Mouse (Mus musculus) kidney, postnatal 0 days (tissue): ENCODE results near the gene Pcp2. TPM values are rescaled to one million over a fixed set of nuclear protein-coding genes. Genes with fewer than 3 reads are reported as not detected.

ENCODE experiments used
- ATAC-seq: fragments of 200-750 bp; cut with Nextera tagmentation; replicated peaks from 2 replicates; pipeline ENCODE4 v1.8.0; 2017; ENCODE audit warnings: low read depth, moderate number of reproducible peaks, moderate TSS enrichment, moderate library complexity; ENCODE audit not compliant: low FRiP score
- DNase-seq: peaks from one replicate; pipeline ENCODE4 v3.0.0-alpha.2; 2016; ENCODE audit warnings: low spot score
- H3K27ac ChIP-seq: fragments of 300-500 bp; sonication (generic); 2 replicates; pipeline ENCODE4 v1.5.1; 2014; ENCODE audit warnings: mild to moderate bottlenecking
- H3K27me3 ChIP-seq: fragments of 300-500 bp; sonication (generic); 2 replicates; pipeline ENCODE4 v1.6.1; 2014; ENCODE audit warnings: low read length, mixed read lengths; ENCODE audit not compliant: insufficient read depth
- H3K36me3 ChIP-seq: fragments of 300-500 bp; sonication (generic); 2 replicates; pipeline ENCODE4 v1.6.1; 2014; ENCODE audit warnings: low read length, mixed read lengths; ENCODE audit not compliant: insufficient read depth
- H3K4me1 ChIP-seq: fragments of 300-500 bp; sonication (generic); replicated peaks from 2 replicates; pipeline ENCODE4 v1.6.1; 2014; ENCODE audit warnings: antibody characterized with exemption, low read length, mixed read lengths; ENCODE audit not compliant: insufficient read depth
- H3K4me2 ChIP-seq: fragments of 300-500 bp; sonication (generic); 2 replicates; pipeline ENCODE4 v1.6.1; 2014; ENCODE audit warnings: mild to moderate bottlenecking, low read length, moderate library complexity, mixed read lengths
- H3K4me3 ChIP-seq: fragments of 300-500 bp; sonication (generic); replicated peaks from 2 replicates; pipeline ENCODE4 v1.5.1; 2014; ENCODE audit warnings: low read depth, low read length
- H3K9ac ChIP-seq: fragments of 300-500 bp; sonication (generic); 2 replicates; pipeline ENCODE4 v1.6.1; 2014; ENCODE audit warnings: low read depth, low read length
- H3K9me3 ChIP-seq: fragments of 300-500 bp; sonication (generic); replicated peaks from 2 replicates; pipeline ENCODE4 v1.6.1; 2016; ENCODE audit warnings: low read length, inconsistent platforms, mixed read lengths
- CTCF ChIP-seq: IDR thresholded peaks from 2 replicates; pipeline ENCODE4 v1.5.1; 2016; ENCODE audit warnings: antibody characterized with exemption, low read depth, mild to moderate bottlenecking, moderate library complexity
- WGBS: fragments of 180-500 bp; shearing (Covaris S2); extraction: QIAGEN DNeasy Blood & Tissue Kit; methylation state at CpG from one replicate; pipeline ENCODE4 v1.1.7; 2014; 5-methylcytosine and 5-hydroxymethylcytosine counted together
- polyA plus RNA-seq: library from polyadenylated mRNA; unstranded; fragments of >200 nt; fragmentation: Nextera tagmentation; extraction: Ambion mirVana; gene quantifications from 2 replicates; pipeline ENCODE4 v1.2.1, GENCODE M21; 2015

Pcp2 gene
- polyA plus RNA-seq, 1 experiment from 2014 or later = not detected

DNA sequence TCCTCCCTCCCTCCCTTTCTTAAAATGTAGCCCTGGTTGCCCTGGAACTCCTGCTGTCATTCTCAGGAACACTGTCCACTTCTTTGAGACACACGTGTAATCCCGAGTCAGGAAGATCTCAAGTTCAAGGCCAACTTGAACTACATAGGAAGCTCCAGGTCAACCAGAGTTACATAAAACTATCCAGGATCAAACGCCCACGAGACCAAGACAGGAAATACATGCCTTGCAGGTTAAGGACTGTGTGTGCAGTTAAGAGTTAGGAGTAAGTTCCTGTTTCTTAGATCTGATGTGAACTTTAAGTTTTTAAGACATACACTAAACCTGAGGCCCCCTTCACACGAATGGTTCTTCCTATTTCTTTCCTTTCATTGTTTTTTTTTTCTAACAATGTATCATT, 1.6 kb upstream of the Pcp2 start:
- 0 out of 2 replicates have a peak, but pooled peaks cover 3% of the 10 kb centered on the region for H3K27me3 ChIP-seq
- H3K4me1 ChIP-seq = no peaks in the 10 kb centered on the region
- no peak overlapping the region for H3K9ac ChIP-seq
- TF ChIP-seq CTCF = no peak
- H3K4me2 ChIP-seq = no peak overlapping the region
- H3K27ac ChIP-seq = no peak overlapping the region
- WGBS = 55% methylated on average over 5 of the region's 5 CpGs
- DNase-seq (no peak), ATAC-seq (no peak)
- H3K4me3 ChIP-seq = no peak overlapping the region
- no peaks in the 10 kb centered on the region for H3K9me3 ChIP-seq
- H3K36me3 ChIP-seq = no peaks in the 10 kb centered on the region

DNA sequence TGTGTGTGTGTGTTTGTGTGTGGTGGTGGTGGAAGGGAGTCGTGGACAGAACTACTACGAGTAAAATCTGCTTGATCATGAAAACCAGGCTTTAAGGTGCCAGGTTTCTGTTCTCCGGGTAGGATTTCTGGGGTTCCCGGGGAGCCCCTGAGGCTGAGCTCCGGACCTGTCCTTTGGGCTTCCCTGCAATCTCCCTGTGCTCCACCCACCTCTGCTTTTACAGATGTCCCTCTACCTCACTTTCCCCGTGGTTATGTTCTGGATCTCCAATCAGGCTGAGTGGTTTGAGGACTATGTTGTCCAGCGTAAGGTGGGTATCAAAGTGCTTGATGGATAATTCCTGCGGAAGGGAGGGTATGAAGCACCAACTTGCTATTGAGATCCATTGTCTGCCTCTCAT, 3.2 kb downstream of the Pcp2 start:
- Histone ChIP-seq H3K27ac (no peak overlapping the region), H3K9me3 (no peaks in the 10 kb centered on the region), H3K27me3 (no peaks in the 10 kb centered on the region), H3K4me1 (peaks cover 8% of the 10 kb centered on the region), H3K9ac (no peak overlapping the region), H3K36me3 (peaks cover 9% of the 10 kb centered on the region), H3K4me2 (peak overlapping the region; percentile 83), H3K4me3 (peak overlapping the region; percentile 83)
- no peak for TF ChIP-seq CTCF
- DNase-seq (no peak), ATAC-seq (no peak)
- 66% methylated on average over 8 of the region's 8 CpGs for WGBS

- under 1% methylated on average over 37 of the region's 37 CpGs for WGBS
- peak within 1 kb of the TSS; percentile 88 for H3K4me2 ChIP-seq
- H3K4me1 ChIP-seq = peaks cover 8% of the 10 kb centered on the region
- peak within 1 kb of the TSS; percentile 78 for H3K9ac ChIP-seq
- peaks cover 9% of the 10 kb centered on the region for H3K36me3 ChIP-seq
- H3K9me3 ChIP-seq = no peaks in the 10 kb centered on the region
- no peak for TF ChIP-seq CTCF
- peak; percentile 98 for ATAC-seq
- no peak within 1 kb of the TSS for H3K27ac ChIP-seq
- DNase-seq = peak; percentile 99
- no peaks in the 10 kb centered on the region for H3K27me3 ChIP-seq
- H3K4me3 ChIP-seq = peak within 1 kb of the TSS; percentile 83
These were observed 4.0 kb downstream of the Pcp2 start, which contains the start of the genes Xab2 and Pet100 for GRCm38 (mm10) chr8:3621199-3621970. Gene Xab2, minus strand, starts transcription at chr8:3621316. Gene Pet100, plus strand, starts transcription at chr8:3621548.

- H3K9me3 ChIP-seq = no peaks in the 10 kb centered on the region
- H3K4me1 ChIP-seq = no peaks in the 10 kb centered on the region
- H3K4me3 ChIP-seq = no peak overlapping the region
- H3K27ac ChIP-seq = peak overlapping the region; percentile 65
- no peak for TF ChIP-seq CTCF
- peak; percentile 60 for ATAC-seq
- WGBS = 79% methylated on average over 6 of the region's 6 CpGs
- H3K27me3 ChIP-seq = no peaks in the 10 kb centered on the region
- no peak overlapping the region for H3K9ac ChIP-seq
- no peak overlapping the region for H3K4me2 ChIP-seq
- H3K36me3 ChIP-seq = peaks cover 52% of the 10 kb centered on the region
- DNase-seq = peak; percentile 22
These were observed 15.6 kb downstream of the Pcp2 start for GRCm38 (mm10) chr8:3609816-3610150.

GRCm38 (mm10) chr8:3609046-3609815, 16.1 kb downstream of the Pcp2 start:
- H3K4me2 ChIP-seq = no peak overlapping the region
- H3K4me1 ChIP-seq = no peaks in the 10 kb centered on the region
- H3K27ac ChIP-seq = peak overlapping the region; percentile 65
- ATAC-seq (no peak), DNase-seq (no peak)
- TF ChIP-seq CTCF = no peak
- H3K27me3 ChIP-seq = no peaks in the 10 kb centered on the region
- no peak overlapping the region for H3K9ac ChIP-seq
- peaks cover 48% of the 10 kb centered on the region for H3K36me3 ChIP-seq
- no peaks in the 10 kb centered on the region for H3K9me3 ChIP-seq
- no peak overlapping the region for H3K4me3 ChIP-seq
- WGBS = 60% methylated on average over 12 of the region's 12 CpGs

DNA sequence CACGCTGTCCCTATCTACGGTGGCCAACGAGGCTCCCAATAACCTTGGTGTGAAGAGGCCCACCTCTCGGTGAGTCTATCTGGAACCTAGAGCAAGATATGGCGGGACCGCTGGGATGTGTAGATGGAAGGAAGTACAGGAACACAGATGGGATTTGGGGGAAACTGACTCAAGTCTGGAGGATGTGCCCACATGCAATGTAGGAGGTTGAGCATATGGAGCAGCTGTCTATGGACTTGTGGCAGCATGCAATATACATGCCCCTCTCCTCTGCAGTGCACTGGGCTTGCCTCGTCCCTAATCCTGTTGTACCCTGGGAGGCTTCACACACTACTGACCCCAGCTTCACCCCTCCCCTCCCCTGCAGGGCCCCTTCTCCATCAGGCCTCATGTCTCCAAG, 17.5 kb downstream of the Pcp2 start:
- no peak for DNase-seq

More for the DNA sequence above, 17.5 kb downstream of the Pcp2 start:
- Histone ChIP-seq H3K4me3 (no peak overlapping the region), H3K4me1 (no peaks in the 10 kb centered on the region), H3K27ac (no peak overlapping the region), H3K9ac (no peak overlapping the region), H3K9me3 (no peaks in the 10 kb centered on the region), H3K36me3 (peaks cover 38% of the 10 kb centered on the region), H3K27me3 (no peaks in the 10 kb centered on the region), H3K4me2 (no peak overlapping the region)
- TF ChIP-seq CTCF = no peak
- WGBS = 90% methylated on average over 7 of the region's 7 CpGs
- no peak for ATAC-seq
